Mouse (Mus musculus) cortical plate, adult 2 months (tissue): ENCODE measurements around the gene Gramd1c.

Source experiments
- CTCF ChIP-seq: fragments of 200-500 bp; IDR thresholded peaks from 2 replicates; pipeline ENCODE4 v1.5.1; 2011; ENCODE audit warnings: mild to moderate bottlenecking, control low read depth, low read length; ENCODE audit not compliant: insufficient read depth; ENCODE audit errors: extremely low read depth
- POLR2A ChIP-seq: fragments of 200-500 bp; IDR thresholded peaks from 2 replicates; pipeline ENCODE4 v1.6.1; 2011; ENCODE audit warnings: mild to moderate bottlenecking, low read length, control low read depth; ENCODE audit not compliant: insufficient read depth; ENCODE audit errors: extremely low read depth

DNA sequence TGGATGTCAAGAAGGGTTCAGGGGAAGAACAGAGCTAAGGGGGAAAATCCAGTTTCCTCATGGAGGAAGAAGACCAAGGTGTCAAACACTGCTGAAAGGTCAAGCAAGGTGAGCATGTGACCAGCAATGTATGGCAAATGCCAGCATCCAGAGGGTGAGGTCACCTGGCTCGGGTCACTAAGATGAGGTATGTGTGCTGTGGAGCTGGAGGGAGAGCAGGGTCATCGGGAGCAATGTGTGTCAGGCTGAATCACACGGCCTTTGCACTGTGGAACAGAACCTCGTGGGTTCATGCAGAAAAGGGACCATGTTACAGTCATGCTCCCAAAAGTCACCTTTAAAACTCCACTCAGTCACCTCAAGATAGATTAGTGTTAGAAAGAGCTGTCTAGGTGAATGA, 45.4 kb downstream of the Gramd1c start:
- TF ChIP-seq POLR2A: no peak
- TF ChIP-seq CTCF: no peak
